Mouse (Mus musculus) cerebellum, adult 9-11 months (tissue): ENCODE measurements at regions not wholly inside any gene's neighbourhood (a gene's known extent, or its start where the extent isn't known, plus 50 kb on each side); places are given as distances from the start of the nearest gene placed in this dataset.
A peak's percentile ranks its signal among the peaks of the same experiment; 100 is the strongest.

ENCODE experiments used
- DNase-seq: peaks from one replicate; pipeline ENCODE4 v3.0.0; 2022

GRCm38 (mm10) chr10:50241645-50242044 is 350.8 kb upstream of the Ascc3 start:
- peak; percentile 6 for DNase-seq

GRCm38 (mm10) chr10:50203587-50203986 is 388.9 kb upstream of the Ascc3 start:
- no peak for DNase-seq

- peak; percentile 75 for DNase-seq
Measured at GRCm38 (mm10) chr10:50201691-50202090, 390.8 kb upstream of the Ascc3 start.

GRCm38 (mm10) chr10:50199857-50200256 is 392.6 kb upstream of the Ascc3 start:
- DNase-seq: peak; percentile 60

GRCm38 (mm10) chr10:50197897-50198538 is 394.5 kb upstream of the Ascc3 start:
- no peak for DNase-seq

GRCm38 (mm10) chr10:50190276-50190675 is 401.7 kb upstream of the Grik2 start:
- DNase-seq: peak; percentile 47

DNA sequence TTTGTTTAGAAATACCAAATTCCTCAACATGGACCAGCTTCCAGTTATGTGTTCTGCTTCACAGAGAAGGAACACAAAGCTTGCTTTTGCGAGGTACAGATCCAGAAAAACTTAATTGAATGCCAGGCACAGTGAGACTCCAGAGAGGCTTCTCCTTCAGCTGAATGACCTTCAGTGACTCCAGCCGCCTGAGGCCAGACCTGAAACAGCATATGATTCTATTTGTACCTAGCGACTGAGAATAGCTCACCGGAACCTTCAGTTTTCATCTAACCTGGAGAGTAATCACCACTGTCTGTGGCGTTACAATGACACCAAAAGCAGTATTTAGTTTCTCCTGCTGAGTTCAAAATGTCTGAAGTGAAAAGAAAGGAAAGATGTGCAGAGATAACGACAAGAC is 380.6 kb upstream of the Grik2 start:
- peak; percentile 17 for DNase-seq

DNA sequence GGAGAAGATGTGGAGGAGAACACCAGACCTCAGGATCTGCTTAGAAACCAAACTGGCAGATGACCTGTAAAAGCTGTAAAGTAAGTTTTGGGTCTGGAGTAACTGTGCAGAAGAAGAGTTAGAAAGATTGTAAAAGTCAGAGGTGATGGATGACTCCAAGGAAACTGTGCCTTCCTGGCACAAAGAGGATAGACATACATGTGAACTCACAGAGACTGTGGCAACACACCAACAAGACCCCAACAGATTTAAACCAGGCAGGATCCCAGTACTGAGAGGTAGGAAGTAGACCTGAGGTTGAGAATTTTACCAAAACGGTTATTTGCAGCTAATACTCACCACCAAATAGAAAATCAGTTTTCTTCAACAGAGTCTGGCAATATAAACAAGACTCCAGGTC is 349.8 kb upstream of the Grik2 start:
- peak; percentile 66 for DNase-seq

GRCm38 (mm10) chr10:50137783-50138182 is 349.2 kb upstream of the Grik2 start:
- peak; percentile 99 for DNase-seq

- peak; percentile 36 for DNase-seq
Measured at GRCm38 (mm10) chr10:50136165-50136564, 347.6 kb upstream of the Grik2 start.

DNA sequence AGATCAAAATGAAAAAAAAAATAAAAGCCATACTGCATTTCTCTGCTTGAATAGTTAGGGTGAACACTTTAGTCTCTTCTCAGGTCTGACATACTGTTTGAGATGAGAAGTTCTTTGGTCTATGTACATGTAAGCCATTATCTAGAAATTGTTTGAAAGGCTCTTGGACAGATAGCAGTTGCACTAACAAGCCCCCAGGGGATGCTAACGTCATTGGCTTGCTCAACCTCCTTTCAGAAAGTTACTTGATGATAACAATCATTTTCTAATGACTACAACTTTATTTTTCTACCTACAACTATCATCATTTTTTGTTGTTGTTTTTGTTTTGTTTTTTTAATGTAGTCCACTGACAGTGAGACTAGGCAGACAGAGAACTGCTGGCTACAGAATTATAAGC is 346.9 kb upstream of the Grik2 start:
- DNase-seq: no peak
